In the genomic region with DNA sequence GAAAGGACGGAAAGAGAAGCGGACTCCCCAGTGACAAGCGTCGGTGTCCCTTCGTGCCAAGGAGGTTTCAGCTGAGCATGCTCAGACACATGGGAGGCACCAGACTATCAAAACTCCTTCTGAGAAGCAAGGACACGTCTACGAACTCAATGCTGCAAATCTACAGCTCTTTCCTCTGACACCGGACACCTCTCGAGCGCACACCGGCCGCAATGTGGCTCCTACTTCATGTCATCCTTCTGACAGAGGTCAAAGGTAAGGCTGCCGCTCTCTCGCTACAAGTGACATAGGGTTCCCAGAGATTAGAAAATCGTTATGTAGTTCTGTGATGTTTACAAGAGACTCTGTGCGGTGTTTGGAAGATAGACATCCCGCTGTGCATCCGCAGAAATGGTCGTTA, we compare ENCODE assay signal across 29 mouse cellular contexts. TPM values are rescaled to one million over a fixed set of nuclear protein-coding genes. Genes with fewer than 3 reads are reported as not detected.
DNase-seq lines count a peak whose midpoint lies in the region; ATAC-seq and TF ChIP-seq lines count a peak whose summit lies in the region.
"Had no signal": no experiment of that assay in that cellular context is flagged by ENCODE, and none has a peak within 500 bp of the region (broad histone marks: within the 10 kb centered on the region; RNA-seq: fewer than 3 reads in every experiment).

Gene Rxfp2, plus strand, starts transcription at position 20 of the 400 bp plus-strand sequence.

- peak within 1 kb of the TSS; percentile 2; the same call in 1 of the 2 replicates for H3K4me2 ChIP-seq in kidney, embryonic 14.5 days (replicated peaks; ENCODE audit: low read depth, low read length)
- H3K4me2 ChIP-seq: embryonic facial prominence, embryonic 13.5 days; forebrain, embryonic 12.5 days; forebrain, embryonic 15.5 days; heart, embryonic 13.5 days; hindbrain, embryonic 14.5 days had no signal

- DNase-seq in embryo, embryonic 10.5 days (ENCODE audit: low spot score), result peak; percentile 43
- no peak for DNase-seq in embryo, embryonic 11 days
- no peak for DNase-seq in kidney, postnatal 36 days
- DNase-seq in testis, postnatal 10 days (ENCODE audit: low spot score), result no peak
- DNase-seq: adrenal gland, adult 2 months; adrenal gland, postnatal 14 days; B cell, adult 2 months; cerebellum, adult 11 months; cerebellum, adult 2 months; cerebellum, adult 9-11 months; cerebellum, postnatal 25 days; gastrocnemius, postnatal 25 days; heart, adult 2 months; heart, postnatal 14 days; heart, postnatal 4 days had no signal

- H3K4me3 ChIP-seq in kidney, embryonic 14.5 days (ENCODE audit: low read length), result peak within 1 kb of the TSS; percentile 1; the same call in 1 of the 2 replicates
- H3K4me3 ChIP-seq in testis, adult 2 months (ENCODE audit: control insufficient read depth, low read depth, low read length), result no peak within 1 kb of the TSS
- H3K4me3 ChIP-seq: embryonic facial prominence, embryonic 10.5 days; embryonic facial prominence, embryonic 13.5 days; erythroblast, embryonic 14.5 days; forebrain, embryonic 12.5 days; forebrain, embryonic 15.5 days; heart, adult 2 months; heart, embryonic 13.5 days had no signal

- no peak within 1 kb of the TSS for H3K9ac ChIP-seq in kidney, embryonic 14.5 days (ENCODE audit: low read depth, low read length)
- H3K9ac ChIP-seq: embryonic facial prominence, embryonic 13.5 days; forebrain, embryonic 12.5 days; forebrain, embryonic 15.5 days; heart, embryonic 13.5 days; hindbrain, embryonic 14.5 days had no signal

- H3K36me3 ChIP-seq in kidney, embryonic 14.5 days (ENCODE audit: control insufficient read depth, insufficient read depth, low read length), result no peaks in the 10 kb centered on the region
- no peaks in the 10 kb centered on the region for H3K36me3 ChIP-seq in testis, adult 2 months (ENCODE audit: control insufficient read depth, insufficient read depth, low read length)
- H3K36me3 ChIP-seq: embryonic facial prominence, embryonic 10.5 days; embryonic facial prominence, embryonic 13.5 days; forebrain, embryonic 12.5 days; forebrain, embryonic 15.5 days; G1E; heart, embryonic 13.5 days had no signal

- no peak for TF ChIP-seq POLR2A in testis, adult 2 months (IDR thresholded peaks at IDR 0.05; ENCODE audit: control insufficient read depth, low read depth, low read length)

- WGBS in kidney, embryonic 14.5 days, result 35% methylated on average over 19 of the region's 19 CpGs

- 0 out of 2 replicates have a peak, but pooled peaks cover 2% of the 10 kb centered on the region for H3K9me3 ChIP-seq in kidney, embryonic 14.5 days (ENCODE audit: control insufficient read depth, low read length)
- H3K9me3 ChIP-seq: embryonic facial prominence, embryonic 13.5 days; forebrain, embryonic 12.5 days; forebrain, embryonic 15.5 days; heart, embryonic 13.5 days had no signal

- H3K27ac ChIP-seq in kidney, embryonic 14.5 days (ENCODE audit: low read depth, low read length), result no peak within 1 kb of the TSS
- H3K27ac ChIP-seq in testis, adult 2 months (ENCODE audit: control insufficient read depth, insufficient read depth, low read depth, low read length), result no peak within 1 kb of the TSS
- H3K27ac ChIP-seq: embryonic facial prominence, embryonic 10.5 days; embryonic facial prominence, embryonic 13.5 days; forebrain, embryonic 12.5 days; forebrain, embryonic 15.5 days; heart, adult 2 months; heart, embryonic 13.5 days; hindbrain, embryonic 14.5 days; hindbrain, postnatal 0 days had no signal

- ATAC-seq in kidney, embryonic 14.5 days (ENCODE audit: low FRiP score, low TSS enrichment), result no peak
- ATAC-seq: forebrain, embryonic 15.5 days; hindbrain, postnatal 0 days; inflammation-experienced regulatory T-cells, adult 6 months; intestine, embryonic 16.5 days; Patski had no signal

- TF ChIP-seq CTCF in testis, adult 2 months (IDR thresholded peaks at IDR 0.05; ENCODE audit: control insufficient read depth, insufficient read depth, insufficient replicate concordance, low read depth, low read length), result no peak

- H3K4me1 ChIP-seq in kidney, embryonic 14.5 days (ENCODE audit: control insufficient read depth, insufficient read depth, low read length), result peaks cover 14% of the 10 kb centered on the region
- peaks cover 3% of the 10 kb centered on the region for H3K4me1 ChIP-seq in testis, adult 2 months (ENCODE audit: control insufficient read depth, insufficient read depth, low read length)
- H3K4me1 ChIP-seq: heart, embryonic 13.5 days had no signal

- H3K27me3 ChIP-seq in kidney, embryonic 14.5 days (ENCODE audit: control insufficient read depth, insufficient read depth, low read length), result 0 out of 2 replicates have a peak, but pooled peaks cover 3% of the 10 kb centered on the region
- H3K27me3 ChIP-seq in testis, adult 2 months (ENCODE audit: control insufficient read depth, insufficient read depth, low read length), result no peaks in the 10 kb centered on the region
- H3K27me3 ChIP-seq: forebrain, embryonic 15.5 days; heart, embryonic 13.5 days had no signal

RNA-seq across cellular contexts. Expression of gene Rxfp2, which starts in this region (rescaled TPM):
- polyA plus RNA-seq in kidney, embryonic 14.5 days (2014; fragmentation: Nextera tagmentation; extraction: Ambion mirVana), result 6.0 and 7.9 TPM in 2 replicates
- 14.1 and 14.5 TPM in 2 replicates for polyA plus RNA-seq in testis, adult 2 months (2012; rRNA removed)
- polyA plus RNA-seq: erythroblast, embryonic 14.5 days; G1E; inflammation-experienced regulatory T-cells, adult 6 months; Patski had no signal
